Mouse (Mus musculus): Measurements from ENCODE around the gene Ms4a4d.
"Not testable (repeated sequence)": the region's sequence is repeated elsewhere in the genome, so short reads cannot be mapped to it uniquely, and the experiment has no call there.

DNA sequence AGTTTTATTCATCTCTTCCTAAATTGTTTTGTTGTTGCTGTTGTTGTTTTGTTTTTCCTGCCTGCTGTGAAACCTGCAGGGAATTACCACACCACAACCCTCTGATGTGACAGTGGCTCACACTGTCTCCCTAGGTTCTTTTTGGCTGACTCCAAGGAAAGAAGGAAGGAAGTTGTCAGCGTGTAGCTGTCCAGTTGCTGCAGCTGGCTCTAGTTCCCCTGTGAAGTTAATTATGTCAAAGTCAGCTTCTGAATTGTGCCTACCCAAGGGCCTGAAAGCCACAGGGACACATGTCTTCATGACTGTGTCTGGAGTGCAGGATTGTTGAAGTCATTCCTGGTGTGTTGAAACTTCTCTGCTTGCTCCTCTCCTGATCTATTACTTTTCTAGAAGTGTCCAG is 19.2 kb upstream of the Ms4a4d start:
- not testable (repeated sequence) for TF ChIP-seq POLR2A, CTCF (IDR thresholded peaks at IDR 0.05; ENCODE audit: insufficient read depth, low read depth, low read length)
